Mouse (Mus musculus) v-Abl transformed pro-B cells (cell line): Measurements from ENCODE around the gene Hspa14.

Experiments
- in situ Hi-C, 2 experiments: fragments of 400-800 bp; cut with MboI; formaldehyde crosslinking; loops; one replicate each; pipeline ENCODE4 v1.15.1; 2025; ENCODE audit not compliant: unreplicated experiment in 2 of 2

Hspa14 gene

DNA sequence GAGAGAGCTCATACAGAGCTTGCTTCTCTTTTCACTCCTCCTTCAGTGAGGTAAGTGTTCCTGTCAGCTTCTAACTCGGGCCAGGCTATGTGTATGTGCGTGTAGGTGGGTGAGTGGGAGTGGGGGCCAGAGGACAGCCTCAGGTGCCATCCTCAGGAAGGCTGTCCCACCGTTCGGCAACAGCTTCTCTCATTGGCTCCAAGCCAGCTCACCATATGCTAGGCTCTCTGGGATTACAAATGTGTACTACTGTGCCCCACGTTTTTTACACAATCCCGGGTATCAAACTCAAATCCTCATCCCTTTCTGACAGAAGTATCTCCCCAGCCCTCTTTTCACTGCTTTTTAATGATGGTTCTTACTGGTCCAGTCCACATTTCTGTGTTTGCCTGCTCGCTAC, 68.4 kb downstream of the Hspa14 start:
- in situ Hi-C loops, result no loop called here
